Mouse (Mus musculus) spleen, adult 2 months (tissue): ENCODE measurements at regions not wholly inside any gene's neighbourhood (a gene's known extent, or its start where the extent isn't known, plus 50 kb on each side); places are given as distances from the start of the nearest gene placed in this dataset.

Experiments
- CTCF ChIP-seq: fragments of 200-500 bp; IDR thresholded peaks from 2 replicates; pipeline ENCODE4 v1.5.1; 2011; ENCODE audit warnings: mild to moderate bottlenecking, inconsistent platforms; ENCODE audit not compliant: insufficient read depth, insufficient read length, insufficient replicate concordance; ENCODE audit errors: extremely low read depth
- POLR2A ChIP-seq: fragments of 200-500 bp; IDR thresholded peaks from 2 replicates; pipeline ENCODE4 v1.6.1; 2011; ENCODE audit warnings: low read depth, low read length, inconsistent platforms

DNA sequence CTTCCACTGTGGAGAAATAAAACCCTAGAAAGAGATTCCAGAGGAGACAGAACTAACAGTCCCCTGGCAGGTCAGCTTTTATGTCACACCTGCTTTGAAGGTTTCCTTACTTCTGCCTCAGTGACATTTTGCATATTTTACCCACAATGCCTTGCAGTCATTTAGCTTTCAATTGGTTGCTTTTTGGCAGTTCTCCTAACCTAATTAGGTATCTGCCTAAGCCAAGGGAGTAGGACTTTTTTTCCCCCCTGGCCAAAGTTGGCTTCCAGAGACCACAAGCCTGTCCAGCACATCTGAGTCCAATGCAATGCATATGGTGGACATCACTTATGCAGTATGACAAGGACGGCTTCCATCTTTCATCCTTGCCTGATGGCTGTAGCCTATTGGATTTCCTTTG, 103.2 kb upstream of the Ypel5 start:
- TF ChIP-seq CTCF = no peak
- no peak for TF ChIP-seq POLR2A
